Mouse (Mus musculus) ZHBTc4 (cell line): Measurements from ENCODE around the gene Msh4.

ENCODE experiments used
- DNase-seq: peaks from one replicate; pipeline ENCODE4 v3.0.0-alpha.2; 2011; ENCODE audit warnings: low read depth, low spot score

Msh4 gene

DNA sequence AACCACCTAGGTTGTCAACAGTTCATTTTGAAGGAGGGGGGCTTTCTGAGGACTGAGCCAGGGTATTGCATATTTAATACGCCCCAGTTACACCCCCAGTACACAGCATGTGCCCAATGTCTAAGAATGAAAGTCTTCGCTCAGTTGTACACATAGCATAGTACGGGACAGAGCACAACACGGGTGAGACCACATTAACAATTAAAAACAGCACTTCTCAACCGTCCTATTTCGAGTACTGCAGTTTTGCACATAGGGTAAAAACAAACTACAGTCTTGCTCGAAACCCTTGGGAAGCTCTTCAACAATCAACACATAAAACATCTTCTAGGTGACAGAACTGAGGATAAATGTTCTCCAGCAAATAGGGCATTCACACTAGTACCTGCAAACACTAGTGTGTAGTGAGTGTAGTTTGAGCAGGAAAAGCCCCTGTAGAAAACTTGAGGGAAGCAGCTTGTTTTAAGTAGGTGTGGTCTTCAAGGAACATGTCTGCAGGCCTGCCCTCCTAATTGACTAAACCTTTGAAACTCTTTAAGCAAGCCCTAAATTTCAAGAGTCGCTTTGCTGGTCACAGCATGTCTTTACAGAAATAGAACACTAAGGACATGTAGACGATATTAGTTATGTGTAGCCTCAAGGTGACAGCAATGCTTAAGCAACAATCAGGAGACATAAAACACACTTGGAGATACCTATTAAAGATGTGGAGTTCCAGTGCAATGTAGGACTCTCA lies at the start of gene Msh4:
TSS of gene Msh4 (minus strand) at position 3 of the 736 bp plus-strand sequence.
- DNase-seq, result peak; percentile 77

DNA sequence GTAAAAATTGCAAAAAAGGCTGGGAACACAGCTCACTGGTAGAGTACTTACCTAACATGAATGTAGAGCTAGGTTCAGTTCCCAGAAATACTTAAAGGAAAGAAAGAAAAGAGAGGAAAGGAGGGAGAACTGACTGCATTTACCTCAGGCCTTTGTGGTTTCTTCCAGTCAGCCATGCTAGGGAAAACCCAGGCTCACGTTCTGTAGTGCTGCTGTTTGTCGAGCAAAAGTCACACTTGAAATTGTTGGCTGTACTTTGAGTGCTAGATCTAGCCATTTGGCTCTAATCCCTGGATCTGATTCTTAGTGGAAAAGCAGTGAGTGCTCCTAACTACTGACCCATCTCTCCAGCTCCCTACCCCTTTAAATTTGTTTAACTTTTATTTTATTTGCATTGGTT lies 42.2 kb upstream of the Msh4 start:
- DNase-seq, result no peak

DNA sequence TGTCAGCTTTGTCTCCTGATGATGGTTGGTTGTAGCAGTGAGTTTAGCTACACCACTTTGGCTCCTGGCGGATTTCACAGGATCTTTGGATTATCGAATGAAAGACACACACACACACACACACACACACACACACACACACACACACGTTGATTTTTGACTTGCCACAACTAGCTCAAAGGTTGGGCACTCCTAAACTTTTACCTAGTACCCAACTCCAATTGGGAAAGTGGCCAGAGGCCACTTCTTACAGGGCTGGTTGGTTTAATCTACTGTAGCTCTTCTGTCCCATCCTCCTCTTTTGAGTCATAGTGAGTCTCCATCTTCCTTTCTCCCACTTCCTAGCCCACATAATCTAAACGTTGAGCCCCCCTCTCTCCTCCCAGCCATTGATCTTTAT lies 41.3 kb upstream of the Msh4 start:
- DNase-seq, result no peak

DNA sequence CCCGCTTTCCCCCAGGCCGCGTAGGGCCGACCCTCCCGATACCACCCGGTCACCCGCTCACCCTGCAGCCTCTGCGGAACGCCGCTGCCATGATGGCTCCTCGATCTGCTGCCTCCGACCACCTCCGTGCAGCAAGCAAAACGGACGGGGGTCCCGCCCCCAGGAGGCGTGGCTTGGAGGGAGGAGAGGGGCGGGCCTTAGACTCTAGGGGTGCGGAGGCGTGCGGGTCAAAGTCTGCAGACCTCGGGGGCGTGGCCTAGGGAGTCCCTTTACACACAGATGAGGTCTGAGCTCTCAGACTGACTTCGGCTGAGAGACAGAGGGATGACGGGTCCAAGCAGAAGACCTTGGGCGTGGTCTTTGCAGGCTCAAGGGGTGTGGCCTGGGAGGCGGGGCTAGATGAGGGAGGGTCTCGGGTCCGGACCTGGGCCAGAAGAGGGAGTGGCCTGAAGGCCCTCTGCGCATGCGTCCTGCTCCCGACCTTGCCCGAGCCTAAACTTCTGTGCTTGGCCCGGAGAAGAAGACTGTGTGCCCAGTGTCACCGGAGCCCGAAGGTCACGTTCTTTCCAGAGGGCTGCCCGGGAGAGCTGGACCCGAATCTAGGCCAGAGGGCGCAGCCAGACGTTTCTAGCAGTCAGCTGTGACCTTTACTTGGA lies 38.5 kb upstream of the Msh4 start, which contains the start of gene Acadm:
TSS of gene Acadm (minus strand) at position 298 of the 656 bp plus-strand sequence.
- peak; percentile 100 for DNase-seq

DNA sequence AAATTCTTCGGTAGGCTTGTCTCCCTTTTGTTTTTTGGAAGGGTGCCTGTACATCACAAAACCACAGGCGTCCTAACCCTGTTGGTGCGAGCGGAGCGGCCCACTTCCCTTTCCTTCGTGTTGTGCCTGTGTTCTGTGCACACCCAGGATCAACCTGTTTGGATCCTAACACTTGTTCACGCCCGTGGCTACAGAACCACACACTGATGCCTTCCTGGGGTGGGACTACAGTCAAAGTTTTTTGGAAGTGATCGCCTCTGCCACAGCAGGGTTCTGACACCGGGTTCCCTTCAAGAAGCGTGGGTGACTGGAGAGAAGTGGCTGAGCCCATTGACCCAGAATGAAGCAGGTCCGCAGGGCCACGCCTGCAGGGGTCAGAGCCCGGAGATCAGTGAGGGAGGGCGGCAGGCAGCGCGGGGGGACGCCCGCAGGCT lies 38.0 kb upstream of the Msh4 start:
- no peak for DNase-seq

DNA sequence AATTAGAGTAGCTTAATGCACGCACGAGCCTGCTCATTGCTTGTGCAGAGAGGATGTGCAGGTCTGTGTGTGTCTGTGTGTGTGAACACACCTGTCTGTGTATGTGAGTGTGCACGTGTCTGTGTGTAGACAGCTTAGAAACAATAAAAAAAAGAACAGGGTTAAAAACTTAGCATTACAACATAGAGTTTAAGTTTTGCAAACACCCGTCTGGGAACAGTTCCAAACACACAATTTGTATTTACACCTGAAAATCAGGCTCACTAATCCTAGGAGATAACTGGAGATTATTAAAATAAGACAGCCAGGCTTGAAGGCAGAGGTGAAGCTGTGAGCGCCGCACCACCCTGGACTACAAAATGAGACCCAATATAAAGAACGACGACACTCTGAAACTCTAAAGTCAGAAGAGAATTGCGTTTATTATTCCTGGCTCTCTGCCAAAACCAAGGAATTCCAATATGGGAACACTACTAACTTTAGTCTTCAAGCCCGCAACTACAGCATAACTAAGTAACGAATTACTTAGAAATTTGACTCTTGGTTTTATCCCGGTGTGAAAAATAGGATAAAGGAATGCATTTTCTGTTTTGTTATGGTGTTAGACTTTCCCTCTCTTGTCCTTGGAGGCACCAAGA lies 37.2 kb upstream of the Msh4 start:
- DNase-seq, result no peak

DNA sequence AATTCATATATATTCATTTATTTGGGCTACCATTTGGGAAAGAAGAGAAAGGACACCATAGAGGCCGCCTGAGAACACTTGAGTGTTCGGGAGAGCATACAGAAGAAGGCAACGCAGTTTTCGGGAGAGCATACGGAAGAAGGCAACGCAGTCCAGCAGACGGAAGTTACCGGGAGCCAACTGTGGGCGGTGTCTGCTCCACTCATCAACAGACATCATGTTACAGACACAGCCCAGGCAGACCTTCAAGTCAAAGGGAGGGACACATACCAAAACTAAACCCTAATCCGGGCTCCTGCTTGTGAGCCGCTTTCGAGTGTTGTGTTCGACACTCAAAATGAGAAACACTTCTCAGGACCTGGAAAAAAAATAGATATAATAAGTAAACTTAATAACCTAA lies 35.7 kb upstream of the Msh4 start:
- peak; percentile 65 for DNase-seq

DNA sequence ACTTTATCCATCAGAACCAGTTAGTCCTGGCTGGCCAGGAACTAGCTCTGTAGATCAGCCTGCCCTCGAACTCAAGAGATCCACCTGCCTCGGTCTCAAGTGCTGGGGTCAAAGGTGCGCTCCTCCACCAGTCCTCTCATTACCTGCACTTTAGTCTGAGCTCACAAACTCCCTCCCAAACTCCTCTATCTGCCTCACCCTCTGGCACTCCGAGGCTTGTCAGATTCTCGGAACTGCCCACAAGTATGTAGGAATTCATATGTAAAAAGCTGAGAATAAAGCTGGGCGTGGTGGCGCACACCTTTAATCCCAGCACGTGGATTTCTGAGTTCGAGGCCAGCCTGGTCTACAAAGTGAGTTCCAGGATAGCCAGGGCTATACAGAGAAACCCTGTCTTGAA lies 34.5 kb upstream of the Msh4 start:
- DNase-seq, result peak; percentile 78

DNA sequence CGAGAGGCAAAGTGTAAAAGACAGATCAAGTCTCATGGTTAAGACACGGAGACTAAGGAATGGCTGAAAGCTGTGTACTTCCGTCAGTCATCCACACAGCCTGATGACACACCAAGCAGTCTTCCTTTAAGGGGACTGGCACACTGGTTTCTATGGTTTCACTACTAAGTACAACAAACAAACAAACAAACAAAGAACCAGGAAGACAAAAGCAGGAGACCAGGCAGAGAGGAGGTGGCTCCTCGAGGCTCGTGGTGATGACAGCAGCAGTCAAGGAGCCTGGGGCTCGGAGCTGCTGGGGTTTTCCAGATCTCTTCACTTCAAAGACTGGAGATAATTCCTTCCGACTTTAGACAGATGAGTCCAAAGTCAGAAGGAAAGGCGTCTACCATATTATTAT lies 34.1 kb upstream of the Msh4 start:
- DNase-seq, result peak; percentile 75

DNA sequence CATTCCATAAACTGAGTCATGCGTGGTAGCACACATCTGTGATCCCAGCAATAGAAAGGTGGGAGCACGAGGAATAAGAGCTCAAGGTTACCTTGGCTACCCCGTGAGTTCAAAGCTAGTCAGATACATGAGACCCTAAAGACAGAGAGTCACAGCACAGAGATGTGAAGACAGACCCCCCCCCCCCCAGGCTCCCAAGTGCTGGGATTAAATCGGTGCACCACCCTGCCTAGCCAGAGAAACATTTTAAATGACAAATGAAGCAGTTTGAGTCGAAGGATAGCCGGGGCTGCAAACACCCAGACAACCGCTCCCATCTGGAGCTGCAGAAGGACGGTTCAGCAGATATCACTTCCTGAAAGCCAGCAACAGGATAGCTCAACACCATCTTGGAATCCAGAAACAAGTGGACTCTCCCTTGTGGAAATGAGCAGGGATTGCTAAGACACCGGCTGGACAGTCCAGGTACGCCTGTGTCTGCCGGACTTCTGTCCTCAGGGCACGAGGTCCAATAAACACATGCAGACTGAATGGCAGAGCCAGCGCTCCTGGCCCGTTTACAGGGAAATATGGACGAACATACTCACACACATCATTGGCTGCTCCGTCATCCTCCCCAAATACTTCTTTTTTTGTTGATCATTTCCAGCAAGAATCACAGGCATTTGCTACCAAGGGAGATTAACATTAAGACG lies 31.3 kb upstream of the Msh4 start:
- peak; percentile 68 for DNase-seq

DNA sequence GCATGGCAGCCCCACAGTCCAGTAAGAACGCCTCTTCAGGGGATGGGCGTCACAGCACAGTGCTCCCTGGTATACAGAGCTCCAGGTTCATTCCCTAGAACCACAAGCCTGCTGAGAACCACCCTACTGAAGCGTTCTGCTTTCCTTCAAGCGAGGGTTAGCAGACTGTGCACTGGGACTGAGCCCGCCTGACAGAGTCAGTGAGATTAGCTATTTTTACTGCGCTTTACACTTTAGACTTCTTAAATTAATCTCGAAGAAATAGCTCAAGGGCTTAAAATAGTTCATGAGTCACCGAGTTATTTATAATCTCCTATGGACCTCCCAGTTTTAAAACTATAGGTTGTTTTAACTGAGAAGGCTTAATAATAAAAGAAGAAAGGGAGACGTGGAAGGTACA lies 29.9 kb upstream of the Msh4 start:
- no peak for DNase-seq

DNA sequence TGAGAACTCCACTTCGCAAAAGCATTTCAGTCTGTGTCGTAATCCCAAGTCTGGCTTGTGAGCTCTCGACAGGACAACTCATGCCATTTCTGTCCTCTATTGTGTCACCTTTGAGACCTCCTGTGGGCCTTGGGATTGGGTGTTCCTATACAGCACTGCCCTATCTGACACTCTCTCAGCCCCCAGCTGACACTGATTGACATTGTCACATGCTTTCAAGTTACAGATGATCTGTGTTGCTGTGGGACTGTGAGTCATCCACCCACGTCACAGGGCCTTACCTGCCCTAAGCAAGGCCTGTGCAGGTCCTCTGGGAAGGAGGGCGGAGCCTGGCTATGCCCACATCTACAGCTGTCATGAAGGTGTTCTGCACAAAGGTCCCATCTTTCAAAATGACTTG lies 26.5 kb upstream of the Msh4 start:
- DNase-seq, result no peak

DNA sequence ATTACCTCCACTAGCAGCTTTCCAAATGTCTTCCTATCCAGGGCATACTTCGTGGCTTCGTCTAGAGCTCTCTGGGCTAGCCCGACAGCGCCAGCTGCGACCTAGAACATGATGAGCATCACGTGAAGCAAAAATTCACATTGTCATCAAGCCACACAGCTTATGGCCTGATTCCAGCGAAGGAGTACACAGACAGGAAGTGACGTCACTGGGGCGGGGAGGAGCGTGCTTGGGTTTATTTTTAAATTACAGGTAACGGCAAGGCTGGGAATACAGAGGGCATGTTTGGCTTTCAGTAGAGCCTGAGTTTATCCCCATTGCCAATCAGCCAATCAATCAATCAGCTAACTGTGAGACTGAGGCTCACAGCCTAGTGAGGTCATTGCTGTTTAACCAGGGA lies 23.6 kb upstream of the Msh4 start:
- DNase-seq, result no peak

DNA sequence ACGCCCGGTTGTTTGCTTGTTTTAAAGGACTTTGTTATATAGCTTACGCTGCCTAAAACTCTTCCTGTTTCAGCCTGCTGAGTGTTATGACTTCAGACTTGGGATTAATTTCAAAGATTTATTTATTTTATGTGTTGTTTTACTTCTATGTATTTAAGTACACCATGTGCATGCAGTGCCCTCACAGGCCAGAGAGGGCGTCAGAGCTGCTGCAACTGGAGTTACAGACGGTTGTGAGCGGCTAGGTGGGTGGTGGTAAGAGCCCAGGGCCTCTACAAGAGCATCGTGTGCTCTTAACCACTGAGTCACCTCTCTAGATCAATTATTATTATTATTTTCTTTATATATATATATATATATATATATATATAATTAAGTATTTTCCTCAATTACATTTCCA lies 20.4 kb upstream of the Msh4 start:
- peak; percentile 72 for DNase-seq

DNA sequence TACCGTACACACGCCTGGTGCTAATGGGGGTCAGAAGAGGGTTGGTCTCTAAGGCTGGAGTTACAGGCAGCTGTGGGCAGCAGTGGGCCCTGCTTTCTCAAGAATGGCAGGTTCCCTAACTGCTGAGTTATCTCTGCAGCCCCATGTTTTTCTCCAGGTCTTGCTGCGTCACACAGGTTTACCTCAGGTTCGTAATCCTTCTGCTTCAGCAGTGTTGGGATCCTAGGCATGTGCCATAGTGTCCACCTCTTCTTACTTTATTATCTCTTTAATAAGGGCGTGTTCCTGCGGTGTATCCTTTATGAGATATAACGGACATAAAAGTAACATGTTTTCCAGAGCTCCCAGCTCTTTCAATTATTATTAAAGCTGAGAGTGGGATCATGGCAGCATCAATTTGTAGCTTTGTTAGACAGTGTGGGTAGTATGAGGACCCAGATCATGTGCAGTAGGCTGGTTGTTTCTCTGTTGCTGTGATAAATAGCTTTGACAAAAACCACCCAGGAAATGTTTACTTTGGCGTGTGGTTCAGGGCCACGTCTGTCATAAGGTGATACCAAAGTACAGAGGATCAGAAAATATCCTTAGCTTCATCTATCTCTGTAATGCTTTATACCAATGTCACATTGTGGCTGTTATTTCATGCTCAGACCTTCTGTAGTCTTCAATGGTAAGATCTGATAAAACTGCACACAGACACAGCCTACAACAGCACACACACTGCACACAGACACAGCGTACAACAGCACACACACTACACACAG lies 15.4 kb upstream of the Msh4 start:
- no peak for DNase-seq

DNA sequence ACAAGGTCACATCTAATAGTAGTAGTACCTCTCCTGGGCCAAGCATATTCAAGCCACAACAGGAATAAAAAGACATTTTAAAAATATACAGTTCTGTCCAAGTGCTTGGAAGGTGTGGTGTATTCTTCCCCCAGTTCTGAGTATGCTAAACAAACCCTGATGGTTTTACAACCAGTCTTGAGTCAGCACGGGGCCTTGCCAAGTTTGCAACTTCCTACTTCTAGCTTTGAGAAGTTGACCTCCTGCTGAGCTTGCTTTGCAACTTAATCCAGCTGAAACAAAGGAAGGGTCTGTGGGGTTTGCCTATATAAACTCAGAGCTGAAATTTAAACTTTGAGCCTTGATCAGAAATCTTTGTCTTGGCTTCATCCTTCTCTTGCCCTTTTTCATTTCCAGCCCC lies 11.3 kb upstream of the Msh4 start:
- DNase-seq, result peak; percentile 95

DNA sequence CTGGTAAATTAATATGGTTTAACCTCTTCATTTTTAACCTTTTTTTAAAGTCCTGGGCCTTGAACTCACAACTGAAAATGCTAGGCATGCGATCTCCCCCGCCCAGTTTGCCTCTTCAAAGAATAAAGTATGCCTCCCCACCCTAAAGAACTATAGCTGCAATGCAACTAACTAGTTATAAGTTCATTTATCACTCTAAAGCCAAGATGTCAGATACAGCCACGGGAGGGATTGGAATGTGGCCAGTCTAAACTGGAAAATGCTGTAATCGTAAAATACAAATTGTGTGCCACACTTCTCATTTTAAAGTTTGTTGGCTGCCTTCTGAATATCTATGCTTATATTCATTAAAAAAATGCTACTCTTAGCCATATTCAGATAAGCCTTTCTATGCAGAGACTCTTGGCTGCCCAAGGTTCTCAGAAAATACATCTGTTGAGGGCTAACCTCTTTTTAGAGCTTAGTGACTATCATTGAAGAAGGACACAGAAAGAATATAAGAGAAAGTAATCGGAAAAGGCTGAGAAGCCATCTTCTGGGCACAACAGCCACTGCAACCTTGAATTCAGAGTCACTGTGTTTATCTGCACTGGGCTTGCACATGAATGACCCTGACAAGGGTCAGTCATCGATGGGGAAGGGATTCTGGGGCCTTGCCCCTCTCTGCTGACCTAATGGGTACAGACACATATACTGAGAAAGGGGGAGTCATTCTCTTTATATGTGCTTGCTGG lies 7.7 kb upstream of the Msh4 start:
- no peak for DNase-seq

DNA sequence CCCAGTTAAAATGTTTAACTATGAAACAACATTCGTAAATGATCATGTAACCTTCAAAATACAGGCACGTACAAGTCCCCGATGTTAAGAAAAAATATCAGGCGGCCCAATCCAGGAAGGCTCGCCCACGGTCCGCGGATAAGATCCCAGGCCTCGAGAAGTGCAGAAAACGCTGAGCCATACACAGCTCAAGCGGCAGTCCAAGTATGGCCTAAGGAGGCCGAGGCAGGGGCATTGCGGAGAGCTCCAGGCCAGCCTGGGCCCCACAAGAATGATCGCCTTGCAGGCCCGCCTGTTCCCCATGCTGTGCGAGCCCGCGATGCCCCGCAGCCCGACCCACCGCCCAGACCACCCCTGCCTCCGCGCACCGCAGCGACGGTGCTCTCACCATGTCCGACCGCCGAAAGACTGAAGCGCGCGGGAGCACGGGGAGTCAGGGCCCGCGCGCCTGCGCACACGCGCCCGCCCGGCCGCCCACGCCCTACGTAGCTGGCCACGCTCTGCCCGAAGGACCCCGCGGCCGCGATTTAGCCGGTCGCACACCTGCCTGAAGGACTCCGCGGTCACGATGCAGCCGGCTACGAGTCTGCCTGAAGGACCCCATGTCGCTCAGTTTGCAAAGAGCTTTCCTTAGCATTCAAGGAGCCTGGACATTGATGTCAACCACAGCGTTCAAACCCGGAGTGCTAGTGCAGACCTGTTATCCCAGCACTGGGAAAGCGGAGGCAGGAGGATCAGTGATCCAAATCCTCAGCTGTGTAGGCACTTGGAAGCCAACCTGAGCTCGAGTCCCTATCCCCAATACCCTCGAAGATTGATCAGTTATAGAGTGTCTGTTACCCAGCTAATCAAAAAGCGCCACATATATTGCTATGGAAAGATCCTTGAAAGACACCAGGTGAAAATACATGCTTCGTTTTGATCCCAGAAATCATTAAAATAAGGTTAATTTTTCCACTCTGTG lies 6.9 kb upstream of the Msh4 start, which contains the start of gene Rabggtb:
TSS of gene Rabggtb (minus strand) at position 464 of the 964 bp plus-strand sequence.
- DNase-seq, result peak; percentile 95

DNA sequence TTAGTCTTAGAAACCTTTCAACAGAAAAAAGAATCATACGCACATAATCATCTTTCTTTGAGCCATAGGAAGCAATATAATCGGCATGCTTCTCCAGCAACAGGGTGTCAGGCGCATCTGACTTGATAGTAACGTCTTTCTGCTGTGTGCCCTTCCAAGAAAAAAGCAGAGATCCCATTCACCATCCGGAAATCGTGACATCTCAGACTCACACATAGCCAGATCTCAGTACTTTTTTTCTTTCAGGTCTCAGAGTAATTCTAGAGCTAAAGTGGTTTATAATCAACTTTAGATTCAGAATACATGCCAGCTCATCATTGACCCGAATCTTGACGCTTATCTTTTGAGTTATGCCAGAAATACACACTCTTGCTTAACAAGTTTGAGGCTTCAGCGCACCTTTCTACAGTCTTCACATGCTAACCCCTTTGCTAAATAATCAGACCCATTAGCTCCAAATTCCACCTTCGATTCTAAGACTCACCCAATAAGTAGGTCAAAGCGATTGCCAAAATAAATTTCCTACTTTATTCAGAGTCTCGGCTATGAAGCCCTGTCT lies 6.0 kb upstream of the Msh4 start:
- DNase-seq, result peak; percentile 16
